Mouse (Mus musculus): ENCODE data around the gene Csrnp1. TPM values are rescaled to one million over a fixed set of nuclear protein-coding genes. Genes with fewer than 3 reads are reported as not detected.

Gene Csrnp1
- polyA plus RNA-seq, 1 experiment: 19.5 TPM

DNA sequence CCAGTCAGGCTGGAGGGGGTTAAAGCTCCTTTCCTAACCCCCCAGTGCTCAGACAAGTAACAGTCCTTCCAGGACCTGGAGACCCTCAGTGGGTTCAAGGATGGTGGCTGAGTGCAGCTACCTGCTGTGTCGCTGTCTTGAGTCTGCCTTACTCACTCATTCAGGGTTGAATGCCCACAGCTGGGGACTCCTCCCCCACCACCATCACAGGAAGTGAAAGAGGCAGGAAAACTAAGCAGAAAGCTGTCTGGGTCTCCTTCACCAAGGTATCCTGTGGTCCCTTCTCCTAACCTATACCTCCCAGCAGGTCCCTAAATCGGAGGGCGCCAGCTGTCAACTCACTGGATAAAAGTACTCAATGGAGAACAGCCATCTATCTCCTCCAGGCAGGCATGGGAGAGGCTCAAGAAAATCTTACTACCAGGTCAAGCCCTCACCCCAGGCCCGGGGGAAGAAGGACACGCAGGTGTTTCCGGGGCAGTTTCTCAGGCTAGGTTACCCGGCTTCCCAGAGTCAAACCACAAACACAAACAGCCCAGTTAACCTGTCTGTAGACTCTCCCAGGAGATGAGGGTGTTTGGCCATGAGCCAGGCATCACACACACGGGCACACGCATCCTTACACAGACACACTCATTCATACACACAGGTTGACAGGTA lies 6.2 kb downstream of the Csrnp1 start:
- peak overlapping the region; percentile 78 for H3K27ac ChIP-seq (ENCODE audit: control insufficient read depth, insufficient read depth, low read depth, low read length, poor library complexity)
- H3K4me1 ChIP-seq (ENCODE audit: control insufficient read depth, insufficient read depth, low read length): peaks cover 14% of the 10 kb centered on the region
- peak overlapping the region; percentile 63 for H3K4me3 ChIP-seq (replicated peaks; ENCODE audit: control insufficient read depth, low read depth, low read length)

GRCm38 (mm10) chr9:119977557-119978060 lies 6.8 kb downstream of the Csrnp1 start:
- Histone ChIP-seq H3K27ac (ENCODE audit: control insufficient read depth, insufficient read depth, low read depth, low read length, poor library complexity) (peak overlapping the region; percentile 78), H3K4me1 (ENCODE audit: control insufficient read depth, insufficient read depth, low read length) (peaks cover 14% of the 10 kb centered on the region), H3K4me3 (replicated peaks; ENCODE audit: control insufficient read depth, low read depth, low read length) (peak overlapping the region; percentile 66)
- WGBS: 7% methylated on average over 5 of the region's 5 CpGs
- no peak for TF ChIP-seq CTCF (IDR thresholded peaks at IDR 0.05; ENCODE audit: control insufficient read depth, insufficient read depth, low read length)
- no peak for TF ChIP-seq POLR2A (IDR thresholded peaks at IDR 0.05; ENCODE audit: borderline replicate concordance, control insufficient read depth, low read depth, low read length)

More for the DNA sequence above, 6.2 kb downstream of the Csrnp1 start:
- 6% methylated on average over 9 of the region's 9 CpGs for WGBS
- no peak for TF ChIP-seq POLR2A (IDR thresholded peaks at IDR 0.05; ENCODE audit: borderline replicate concordance, control insufficient read depth, low read depth, low read length)

GRCm38 (mm10) chr9:119976704-119977556 lies 7.5 kb downstream of the Csrnp1 start:
- peaks cover 14% of the 10 kb centered on the region for H3K4me1 ChIP-seq (ENCODE audit: control insufficient read depth, insufficient read depth, low read length)
- peak overlapping the region; percentile 66 for H3K4me3 ChIP-seq (replicated peaks; ENCODE audit: control insufficient read depth, low read depth, low read length)
- WGBS: 3% methylated on average over 17 of the region's 17 CpGs
- TF ChIP-seq CTCF (IDR thresholded peaks at IDR 0.05; ENCODE audit: control insufficient read depth, insufficient read depth, low read length) (no peak), POLR2A (IDR thresholded peaks at IDR 0.05; ENCODE audit: borderline replicate concordance, control insufficient read depth, low read depth, low read length) (no peak)
- H3K27ac ChIP-seq (ENCODE audit: control insufficient read depth, insufficient read depth, low read depth, low read length, poor library complexity): peak overlapping the region; percentile 78

DNA sequence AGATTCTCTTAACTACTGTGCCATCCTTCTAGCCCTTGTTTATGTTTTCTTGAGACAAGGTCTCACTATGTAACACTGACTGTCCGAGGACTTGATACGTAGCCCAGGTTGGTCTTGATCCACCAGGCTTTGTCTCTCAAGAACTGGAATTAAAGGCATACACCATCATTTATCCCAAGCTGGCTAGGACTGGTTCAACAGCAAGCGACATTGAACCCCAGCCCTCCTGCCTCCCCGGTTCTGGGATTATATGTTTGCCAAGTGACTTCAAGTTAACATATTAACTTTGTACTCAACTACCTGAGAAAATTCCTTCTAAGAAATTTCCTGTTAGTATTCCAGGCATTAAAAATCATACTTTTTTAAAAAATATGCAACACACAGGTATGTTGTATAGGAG lies 9.2 kb downstream of the Csrnp1 start:
- H3K4me1 ChIP-seq (ENCODE audit: control insufficient read depth, insufficient read depth, low read length): peaks cover 11% of the 10 kb centered on the region
- no peak overlapping the region for H3K27ac ChIP-seq (ENCODE audit: control insufficient read depth, insufficient read depth, low read depth, low read length, poor library complexity)
- WGBS: 91% methylated on average over 4 of the region's 4 CpGs
- H3K4me3 ChIP-seq (replicated peaks; ENCODE audit: control insufficient read depth, low read depth, low read length): no peak overlapping the region
- no peak for TF ChIP-seq CTCF (IDR thresholded peaks at IDR 0.05; ENCODE audit: control insufficient read depth, insufficient read depth, low read length)
- no peak for TF ChIP-seq POLR2A (IDR thresholded peaks at IDR 0.05; ENCODE audit: borderline replicate concordance, control insufficient read depth, low read depth, low read length)

- Histone ChIP-seq H3K27ac (ENCODE audit: control insufficient read depth, insufficient read depth, low read depth, low read length, poor library complexity) (no peak overlapping the region), H3K4me1 (ENCODE audit: control insufficient read depth, insufficient read depth, low read length) (peaks cover 8% of the 10 kb centered on the region; the same call in 1 of the 2 replicates), H3K4me3 (replicated peaks; ENCODE audit: control insufficient read depth, low read depth, low read length) (no peak overlapping the region)
- 80% methylated on average over 5 of the region's 5 CpGs for WGBS
- TF ChIP-seq CTCF (IDR thresholded peaks at IDR 0.05; ENCODE audit: control insufficient read depth, insufficient read depth, low read length): 0 out of 2 replicates have a peak, but pooled peaks have one; percentile 2
- TF ChIP-seq POLR2A (IDR thresholded peaks at IDR 0.05; ENCODE audit: borderline replicate concordance, control insufficient read depth, low read depth, low read length): no peak
Measured at GRCm38 (mm10) chr9:119974609-119975008, 9.8 kb downstream of the Csrnp1 start.

DNA sequence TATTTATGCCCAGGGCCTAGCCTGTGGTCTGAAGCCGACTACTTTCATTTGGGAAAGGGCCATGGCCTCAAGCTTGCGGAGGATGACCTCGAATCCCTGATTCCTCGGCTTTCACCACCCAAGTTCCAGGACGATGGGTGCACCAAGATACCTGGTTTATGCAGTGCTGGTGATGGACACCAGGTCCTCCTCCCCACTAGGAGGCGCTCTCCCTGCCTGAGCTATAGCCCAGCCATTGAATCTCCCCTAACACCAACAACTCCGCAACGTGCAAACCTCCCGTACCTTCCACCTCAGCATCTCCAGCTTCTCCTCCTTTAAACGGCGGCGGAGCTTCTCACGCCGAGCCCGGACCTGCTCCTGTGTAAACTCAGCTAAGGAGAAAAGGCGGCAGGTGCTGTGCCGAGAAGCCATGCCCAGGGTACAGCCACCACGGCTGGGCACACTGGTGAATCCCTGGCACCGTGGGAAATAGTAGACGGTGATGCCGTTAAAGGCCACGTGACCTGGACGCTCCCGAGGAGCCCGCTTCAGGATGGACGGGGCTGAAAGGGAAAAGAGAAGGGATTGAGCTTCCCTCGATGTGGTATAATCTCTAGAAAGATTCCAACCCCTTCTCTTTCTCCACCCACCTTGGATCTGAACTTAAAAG lies 10.5 kb downstream of the Csrnp1 start:
- no peak for TF ChIP-seq POLR2A (IDR thresholded peaks at IDR 0.05; ENCODE audit: borderline replicate concordance, control insufficient read depth, low read depth, low read length)
- peak; percentile 79 for TF ChIP-seq CTCF (IDR thresholded peaks at IDR 0.05; ENCODE audit: control insufficient read depth, insufficient read depth, low read length)
- H3K4me1 ChIP-seq (ENCODE audit: control insufficient read depth, insufficient read depth, low read length): peaks cover 7% of the 10 kb centered on the region; the same call in 1 of the 2 replicates
- WGBS: 90% methylated on average over 27 of the region's 27 CpGs
- no peak overlapping the region for H3K4me3 ChIP-seq (replicated peaks; ENCODE audit: control insufficient read depth, low read depth, low read length)
- no peak overlapping the region for H3K27ac ChIP-seq (ENCODE audit: control insufficient read depth, insufficient read depth, low read depth, low read length, poor library complexity)

DNA sequence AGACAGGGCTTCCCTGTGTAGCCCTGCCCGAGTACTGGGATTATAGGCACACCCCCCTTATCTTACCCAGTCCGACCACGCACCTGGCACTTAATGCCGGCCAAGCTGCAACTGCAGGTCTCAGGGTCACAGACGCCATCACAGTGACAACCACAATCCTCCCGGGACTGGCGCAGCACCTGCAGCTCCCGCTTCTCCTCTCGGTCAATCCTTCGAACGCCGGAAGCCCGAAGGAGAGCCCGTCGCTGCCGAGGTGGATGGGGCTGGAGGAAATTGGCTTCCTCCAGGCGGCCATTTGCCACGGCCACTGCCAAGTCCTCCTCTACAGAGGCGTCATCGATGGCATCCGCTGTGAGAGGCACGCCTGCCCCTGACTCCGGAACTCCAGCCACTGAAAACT lies 11.2 kb downstream of the Csrnp1 start:
- 86% methylated on average over 23 of the region's 23 CpGs for WGBS
- no peak for TF ChIP-seq POLR2A (IDR thresholded peaks at IDR 0.05; ENCODE audit: borderline replicate concordance, control insufficient read depth, low read depth, low read length)
- Histone ChIP-seq H3K27ac (ENCODE audit: control insufficient read depth, insufficient read depth, low read depth, low read length, poor library complexity) (no peak overlapping the region), H3K4me3 (replicated peaks; ENCODE audit: control insufficient read depth, low read depth, low read length) (no peak overlapping the region), H3K4me1 (ENCODE audit: control insufficient read depth, insufficient read depth, low read length) (peaks cover 3% of the 10 kb centered on the region; the same call in 1 of the 2 replicates)

- peaks cover 3% of the 10 kb centered on the region; the same call in 1 of the 2 replicates for H3K4me1 ChIP-seq (ENCODE audit: control insufficient read depth, insufficient read depth, low read length)
- TF ChIP-seq CTCF (IDR thresholded peaks at IDR 0.05; ENCODE audit: control insufficient read depth, insufficient read depth, low read length) (no peak), POLR2A (IDR thresholded peaks at IDR 0.05; ENCODE audit: borderline replicate concordance, control insufficient read depth, low read depth, low read length) (no peak)
- WGBS: 86% methylated on average over 12 of the region's 12 CpGs
- no peak overlapping the region for H3K4me3 ChIP-seq (replicated peaks; ENCODE audit: control insufficient read depth, low read depth, low read length)
- no peak overlapping the region for H3K27ac ChIP-seq (ENCODE audit: control insufficient read depth, insufficient read depth, low read depth, low read length, poor library complexity)
Measured at GRCm38 (mm10) chr9:119972582-119972981, 11.9 kb downstream of the Csrnp1 start.

All from bone marrow, adult 2 months (tissue).